Mouse (Mus musculus) midbrain, embryonic 12.5 days (tissue): ENCODE results near the gene Gm10800. TPM values are rescaled to one million over a fixed set of nuclear protein-coding genes. Genes with fewer than 3 reads are reported as not detected.
"Not testable (repeated sequence)": the region's sequence is repeated elsewhere in the genome, so short reads cannot be mapped to it uniquely, and the experiment has no call there.

ENCODE experiments used
- ATAC-seq: fragments of 200-750 bp; cut with Nextera tagmentation; 2 replicates; pipeline ENCODE4 v1.8.0; 2017; ENCODE audit warnings: low read depth, moderate TSS enrichment, moderate library complexity; ENCODE audit not compliant: low FRiP score
- H3K27ac ChIP-seq: fragments of 300-500 bp; sonication (generic); replicated peaks from 2 replicates; pipeline ENCODE4 v1.5.1; 2016; ENCODE audit warnings: mild to moderate bottlenecking
- H3K27me3 ChIP-seq: fragments of 300-500 bp; sonication (generic); 2 replicates; pipeline ENCODE4 v1.6.1; 2016; ENCODE audit warnings: mild to moderate bottlenecking
- H3K36me3 ChIP-seq: fragments of 300-500 bp; sonication (generic); 2 replicates; pipeline ENCODE4 v1.6.1; 2016
- H3K4me1 ChIP-seq: fragments of 300-500 bp; sonication (generic); 2 replicates; pipeline ENCODE4 v1.6.1; 2016
- H3K4me2 ChIP-seq: fragments of 300-500 bp; sonication (generic); replicated peaks from 2 replicates; pipeline ENCODE4 v1.6.1; 2016; ENCODE audit warnings: mild to moderate bottlenecking, moderate library complexity
- H3K4me3 ChIP-seq: fragments of 300-500 bp; sonication (generic); 2 replicates; pipeline ENCODE4 v1.5.1; 2016; ENCODE audit warnings: mild to moderate bottlenecking
- H3K9ac ChIP-seq: fragments of 300-500 bp; sonication (generic); replicated peaks from 2 replicates; pipeline ENCODE4 v1.6.1; 2016; ENCODE audit warnings: mild to moderate bottlenecking, moderate library complexity
- H3K9me3 ChIP-seq: fragments of 300-500 bp; sonication (generic); 2 replicates; pipeline ENCODE4 v1.6.1; 2016; ENCODE audit warnings: mild to moderate bottlenecking
- WGBS: fragments of 180-500 bp; shearing (Covaris S2); methylation state at CpG from one replicate; pipeline ENCODE4 v1.1.7; 2016; 5-methylcytosine and 5-hydroxymethylcytosine counted together
- polyA plus RNA-seq: library from polyadenylated mRNA; unstranded; fragments of >200 nt; fragmentation: Nextera tagmentation; extraction: Ambion mirVana; gene quantifications from 2 replicates; pipeline ENCODE4 v1.2.1, GENCODE M21; 2016

The Gm10800 gene
- polyA plus RNA-seq: 6.5 and 6.8 TPM in 2 replicates

- not testable (repeated sequence) for H3K4me3 ChIP-seq, ATAC-seq, H3K36me3 ChIP-seq, H3K27ac ChIP-seq, H3K27me3 ChIP-seq, H3K4me1 ChIP-seq, H3K9ac ChIP-seq, H3K9me3 ChIP-seq, H3K4me2 ChIP-seq
- 86% methylated on average over 4 of the region's 4 CpGs for WGBS
These were observed at the start of gene Gm10800 for GRCm38 (mm10) chr2:98667201-98667600. Gm10800 (minus strand) TSS chr2:98667301.

- no peaks in the 10 kb centered on the region for H3K27me3 ChIP-seq
- H3K4me2 ChIP-seq: no peak overlapping the region
- WGBS: 88% methylated on average over 1 of the region's 1 CpGs
- no peaks in the 10 kb centered on the region for H3K9me3 ChIP-seq
- H3K4me3 ChIP-seq: no peak overlapping the region
- no peak overlapping the region for H3K9ac ChIP-seq
- H3K4me1 ChIP-seq: no peaks in the 10 kb centered on the region
- ATAC-seq: no peak
- no peak overlapping the region for H3K27ac ChIP-seq
- no peaks in the 10 kb centered on the region for H3K36me3 ChIP-seq
These were observed 30.4 kb upstream of the Gm10800 start for GRCm38 (mm10) chr2:98697533-98697932.

- H3K27me3 ChIP-seq, H3K4me2 ChIP-seq, H3K36me3 ChIP-seq, H3K9ac ChIP-seq, ATAC-seq, H3K4me1 ChIP-seq, H3K9me3 ChIP-seq, H3K27ac ChIP-seq, H3K4me3 ChIP-seq: not testable (repeated sequence)
- 82% methylated on average over 4 of the region's 5 CpGs for WGBS
These were observed 5.2 kb downstream of the Gm10800 start, which contains the start of gene Gm10801 for GRCm38 (mm10) chr2:98661937-98662336. Gm10801 (plus strand) TSS chr2:98662237.

Other genes starting within 250 kb of the Gm10800 start
- gene Gm10801, start 5.1 kb downstream of the Gm10800 start, polyA plus RNA-seq: 1.1 and 2.6 TPM in 2 replicates